Mouse (Mus musculus): ENCODE results near the gene Serpina10.

DNA sequence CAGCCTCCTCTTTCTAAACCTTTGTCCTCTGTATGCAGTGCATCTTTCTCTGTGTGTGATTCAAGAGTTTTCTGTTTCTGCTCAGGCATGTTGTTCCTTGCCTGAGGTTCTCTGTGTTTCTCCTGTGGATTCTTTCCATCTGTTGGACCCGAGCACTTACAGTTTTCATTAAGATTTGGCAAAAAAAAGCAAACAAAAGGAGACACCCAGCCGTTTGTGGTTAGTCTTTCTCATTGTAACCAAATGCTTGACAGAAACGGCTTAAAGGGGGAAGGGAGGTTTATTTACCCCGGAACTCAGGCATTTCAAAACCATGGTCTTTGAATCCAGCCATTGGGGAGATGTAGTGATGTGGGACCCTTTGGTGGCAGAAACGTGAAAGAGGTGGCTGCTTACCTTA lies 13.4 kb upstream of the Serpina10 start:
- TF ChIP-seq CTCF (IDR thresholded peaks at IDR 0.05; ENCODE audit: borderline replicate concordance, extremely low read depth, insufficient read depth, insufficient read length) (no peak), POLR2A (IDR thresholded peaks at IDR 0.05; ENCODE audit: borderline replicate concordance, extremely low read depth, insufficient read depth, insufficient read length, poor library complexity, severe bottlenecking) (no peak)

Data from brain, embryonic 14.5 days (tissue).